Mouse (Mus musculus): ENCODE measurements around the gene Zfp426. TPM values are rescaled to one million over a fixed set of nuclear protein-coding genes. Genes with fewer than 3 reads are reported as not detected.

Zfp426 gene
- polyA plus RNA-seq (2012; rRNA removed) (2.4 and 3.4 TPM in 2 replicates), polyA plus RNA-seq (2014; fragmentation: Nextera tagmentation; extraction: Ambion mirVana) (7.2 and 7.3 TPM in 2 replicates)

DNA sequence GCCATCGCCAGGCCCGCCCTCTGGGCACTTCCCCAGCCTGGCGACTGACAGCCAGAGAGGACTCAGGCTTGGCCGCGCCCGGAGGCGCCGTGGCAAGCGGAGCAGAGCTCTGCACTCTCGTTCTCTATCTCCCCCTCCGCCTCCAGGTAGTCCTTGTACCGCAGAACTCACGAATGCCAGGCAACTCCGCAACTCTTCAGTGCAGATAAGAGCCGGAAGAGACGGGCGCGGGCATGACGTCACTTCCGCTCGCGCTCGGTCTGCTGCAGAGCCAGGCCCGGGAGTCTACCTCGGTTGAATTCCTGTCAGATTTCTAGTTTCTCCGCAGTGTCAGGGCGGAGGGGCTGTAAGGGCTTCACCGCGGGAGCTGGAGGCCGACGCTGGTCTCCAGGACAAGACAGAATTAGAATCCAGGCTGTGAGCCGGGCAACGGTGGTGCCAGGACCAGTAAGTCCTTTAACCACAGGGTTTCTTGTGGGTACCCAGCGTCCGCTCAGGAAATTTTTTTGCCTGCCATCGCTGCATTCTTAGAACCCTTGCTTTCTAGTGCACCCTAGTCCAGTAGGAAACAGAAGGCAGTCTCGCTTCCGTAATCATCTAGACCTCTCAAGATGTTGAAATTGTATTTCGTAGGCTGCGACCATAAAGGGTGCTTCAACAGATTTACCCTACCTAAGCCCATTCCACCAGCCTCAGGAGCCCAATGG, at the start of gene Zfp426:
TSS of gene Zfp426 (minus strand) at position 220 of the 707 bp plus-strand sequence.
- peak within 1 kb of the TSS; percentile 94 for H3K4me2 ChIP-seq (ENCODE audit: low read depth)
- H3K27ac ChIP-seq, result peak within 1 kb of the TSS; percentile 89
- DNase-seq (ENCODE audit: low read depth in 3 of 3, low spot score in 3 of 3), result peak; percentile 89 to 90 (median 89)
- WGBS (ENCODE audit: insufficient replicate concordance), result under 1% methylated on average over 40 of the region's 40 CpGs
- no peaks in the 10 kb centered on the region for H3K27me3 ChIP-seq (ENCODE audit: control insufficient read depth, insufficient read depth, low read length)
- ATAC-seq (ENCODE audit: insufficient read depth), result peak; percentile 98
- H3K36me3 ChIP-seq (replicated peaks; ENCODE audit: control insufficient read depth, insufficient read depth, low read depth), result peaks cover 6% of the 10 kb centered on the region
- peaks cover 6 to 9% of the 10 kb centered on the region in 2 experiments for H3K4me1 ChIP-seq (replicated peaks; ENCODE audit: control insufficient read depth in 2 of 2, insufficient read depth in 2 of 2, low read length in 1 of 2)
- no peaks in the 10 kb centered on the region for H3K9me3 ChIP-seq (ENCODE audit: control insufficient read depth, low read length)
- TF ChIP-seq CTCF (IDR thresholded peaks at IDR 0.05; ENCODE audit: low read depth), result peak; percentile 23; the same call in 1 of the 2 replicates
- no peak for TF ChIP-seq EP300 (IDR thresholded peaks at IDR 0.05; ENCODE audit: low read depth)
- peak within 1 kb of the TSS; percentile 67 to 93 for H3K4me3 ChIP-seq (ENCODE audit: insufficient read depth in 1 of 2, low read depth in 2 of 2, low read length in 2 of 2)
- peak within 1 kb of the TSS; percentile 85 for H3K9ac ChIP-seq (replicated peaks)

DNA sequence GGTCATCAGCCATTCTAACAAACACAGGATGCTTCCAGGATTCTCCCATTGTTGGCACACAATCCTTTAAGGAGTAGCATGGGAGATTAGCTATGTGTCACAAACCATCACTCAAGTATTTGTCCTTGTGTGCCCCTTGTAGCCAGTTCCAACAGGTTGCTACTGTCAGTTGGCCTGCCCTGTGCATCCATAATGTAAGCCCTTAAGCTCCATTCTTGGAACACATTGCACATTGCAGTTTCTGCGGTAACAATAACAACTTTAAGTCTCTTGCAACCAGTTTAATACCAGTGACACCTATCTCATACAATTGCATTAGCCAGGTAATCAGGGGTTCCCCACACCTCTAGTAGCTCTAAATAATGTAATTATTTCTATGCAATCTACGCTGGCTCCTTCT, 44.1 kb upstream of the Zfp426 start:
- Histone ChIP-seq H3K27ac (no peak overlapping the region), H3K4me3 (ENCODE audit: insufficient read depth in 1 of 2, low read depth in 2 of 2, low read length in 2 of 2) (no peak overlapping the region), H3K27me3 (ENCODE audit: control insufficient read depth, insufficient read depth, low read length) (no peaks in the 10 kb centered on the region; the same call in 1 of the 2 replicates), H3K9ac (replicated peaks) (no peak overlapping the region), H3K4me2 (ENCODE audit: low read depth) (no peak overlapping the region), H3K4me1 (replicated peaks; ENCODE audit: control insufficient read depth in 2 of 2, insufficient read depth in 2 of 2, low read length in 1 of 2) (no peaks in the 10 kb centered on the region), H3K9me3 (ENCODE audit: control insufficient read depth, low read length) (no peaks in the 10 kb centered on the region), H3K36me3 (replicated peaks; ENCODE audit: control insufficient read depth, insufficient read depth, low read depth) (no peaks in the 10 kb centered on the region)
- TF ChIP-seq CTCF (IDR thresholded peaks at IDR 0.05; ENCODE audit: low read depth), result no peak
- TF ChIP-seq EP300 (IDR thresholded peaks at IDR 0.05; ENCODE audit: low read depth), result no peak
- no peak for ATAC-seq (ENCODE audit: insufficient read depth)
- no peak for DNase-seq (ENCODE audit: low read depth in 3 of 3, low spot score in 3 of 3)
- 69% methylated on average over 2 of the region's 2 CpGs for WGBS (ENCODE audit: insufficient replicate concordance)

DNA sequence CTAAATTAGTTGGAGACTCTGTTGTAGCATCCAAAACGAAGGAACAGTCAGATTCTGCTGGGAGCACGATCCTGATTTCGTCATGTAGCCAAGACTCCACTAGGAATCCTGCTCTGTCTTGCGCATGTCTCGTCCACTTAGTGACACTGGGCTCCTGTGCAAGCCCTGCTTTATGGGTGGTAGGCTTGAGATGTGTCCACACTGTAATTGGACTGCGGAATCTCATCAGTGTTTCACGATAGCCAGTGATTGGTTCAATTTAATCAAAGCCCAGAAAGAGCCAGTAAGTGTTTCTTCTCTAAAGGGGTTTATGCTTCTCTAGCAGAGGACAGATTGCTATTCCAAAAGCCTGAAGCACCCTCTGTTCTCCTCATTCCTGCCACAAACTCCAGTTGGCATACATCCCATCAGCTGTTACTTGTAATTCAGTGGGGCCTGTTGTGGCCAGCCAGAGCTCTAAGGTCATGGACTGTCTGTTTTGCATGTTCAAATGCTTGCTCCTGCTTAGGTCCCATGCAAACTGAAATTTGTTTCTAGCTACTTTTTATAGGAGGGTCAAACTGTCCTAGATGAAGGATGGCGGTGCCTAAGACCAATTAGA, 41.9 kb upstream of the Zfp426 start:
- WGBS (ENCODE audit: insufficient replicate concordance), result 58% methylated on average over 8 of the region's 8 CpGs
- no peak overlapping the region for H3K9ac ChIP-seq (replicated peaks)
- no peak for TF ChIP-seq EP300 (IDR thresholded peaks at IDR 0.05; ENCODE audit: low read depth)
- no peak for TF ChIP-seq CTCF (IDR thresholded peaks at IDR 0.05; ENCODE audit: low read depth)

DNA sequence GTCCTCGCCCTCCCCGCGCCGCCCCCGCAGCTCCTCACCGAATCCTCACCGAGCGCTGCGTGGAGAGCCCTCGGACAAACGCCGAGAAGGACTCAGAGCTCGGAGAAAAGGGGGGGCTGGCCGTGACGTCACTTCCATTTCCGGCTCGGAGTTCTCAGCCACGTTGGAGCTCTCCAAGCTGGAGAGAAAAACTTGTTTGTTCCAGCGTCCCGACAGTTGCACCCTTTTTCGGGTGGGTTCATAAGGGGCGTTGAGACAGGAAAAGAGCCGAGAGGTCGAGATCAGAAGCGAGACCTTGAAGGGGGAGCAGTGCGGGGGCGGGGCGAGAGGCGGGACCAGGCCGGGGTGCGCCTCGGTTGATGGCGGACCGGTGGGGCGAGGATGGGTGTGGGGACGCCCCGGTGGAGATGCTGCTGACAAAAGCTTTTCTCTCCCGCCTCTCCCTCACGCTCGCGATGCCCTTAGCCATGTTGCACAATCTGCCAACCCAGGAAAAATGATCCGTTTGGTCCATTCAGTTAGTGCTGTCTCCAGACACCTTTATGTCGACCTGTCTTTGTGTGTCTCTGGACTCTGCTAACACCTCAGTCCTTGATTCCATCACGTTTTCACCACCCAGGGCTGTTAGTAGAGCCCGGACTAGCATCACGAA, 28.9 kb upstream of the Zfp426 start, which contains the start of gene Zfp266:
TSS of gene Zfp266 (minus strand) at position 112 of the 652 bp plus-strand sequence.
- H3K27ac ChIP-seq, result peak within 1 kb of the TSS; percentile 77
- H3K9ac ChIP-seq (replicated peaks), result peak within 1 kb of the TSS; percentile 95
- H3K9me3 ChIP-seq (ENCODE audit: control insufficient read depth, low read length), result no peaks in the 10 kb centered on the region
- DNase-seq (ENCODE audit: low read depth in 3 of 3, low spot score in 3 of 3) (peak; percentile 74 to 81 (median 78)), ATAC-seq (ENCODE audit: insufficient read depth) (peak; percentile 91)
- TF ChIP-seq CTCF (IDR thresholded peaks at IDR 0.05; ENCODE audit: low read depth), result no peak
- no peak for TF ChIP-seq EP300 (IDR thresholded peaks at IDR 0.05; ENCODE audit: low read depth)
- WGBS (ENCODE audit: insufficient replicate concordance), result under 1% methylated on average over 46 of the region's 46 CpGs
- H3K4me3 ChIP-seq (ENCODE audit: insufficient read depth in 1 of 2, low read depth in 2 of 2, low read length in 2 of 2), result peak within 1 kb of the TSS; percentile 97 to 99
- H3K27me3 ChIP-seq (ENCODE audit: control insufficient read depth, insufficient read depth, low read length), result no peaks in the 10 kb centered on the region
- H3K4me2 ChIP-seq (ENCODE audit: low read depth), result peak within 1 kb of the TSS; percentile 93
- H3K4me1 ChIP-seq (replicated peaks; ENCODE audit: control insufficient read depth in 2 of 2, insufficient read depth in 2 of 2, low read length in 1 of 2), result peaks cover 4 to 16% of the 10 kb centered on the region in 2 experiments
- peaks cover 8% of the 10 kb centered on the region; the same call in 1 of the 2 replicates for H3K36me3 ChIP-seq (replicated peaks; ENCODE audit: control insufficient read depth, insufficient read depth, low read depth)

More for the DNA sequence above, 41.9 kb upstream of the Zfp426 start:
- Histone ChIP-seq H3K27ac (no peak overlapping the region), H3K4me1 (replicated peaks; ENCODE audit: control insufficient read depth in 2 of 2, insufficient read depth in 2 of 2, low read length in 1 of 2) (no peaks in the 10 kb centered on the region), H3K9me3 (ENCODE audit: control insufficient read depth, low read length) (no peaks in the 10 kb centered on the region), H3K27me3 (ENCODE audit: control insufficient read depth, insufficient read depth, low read length) (no peaks in the 10 kb centered on the region; the same call in none of the 2 replicates), H3K4me3 (ENCODE audit: insufficient read depth in 1 of 2, low read depth in 2 of 2, low read length in 2 of 2) (no peak overlapping the region), H3K4me2 (ENCODE audit: low read depth) (no peak overlapping the region), H3K36me3 (replicated peaks; ENCODE audit: control insufficient read depth, insufficient read depth, low read depth) (no peaks in the 10 kb centered on the region)
- ATAC-seq (ENCODE audit: insufficient read depth), result no peak
- no peak for DNase-seq (ENCODE audit: low read depth in 3 of 3, low spot score in 3 of 3)

Data from liver, embryonic 14.5 days (tissue).